Mouse (Mus musculus): Measurements from ENCODE around the gene Wnt10a.
"Not testable (repeated sequence)": the region's sequence is repeated elsewhere in the genome, so short reads cannot be mapped to it uniquely, and the experiment has no call there.

Gene Wnt10a

DNA sequence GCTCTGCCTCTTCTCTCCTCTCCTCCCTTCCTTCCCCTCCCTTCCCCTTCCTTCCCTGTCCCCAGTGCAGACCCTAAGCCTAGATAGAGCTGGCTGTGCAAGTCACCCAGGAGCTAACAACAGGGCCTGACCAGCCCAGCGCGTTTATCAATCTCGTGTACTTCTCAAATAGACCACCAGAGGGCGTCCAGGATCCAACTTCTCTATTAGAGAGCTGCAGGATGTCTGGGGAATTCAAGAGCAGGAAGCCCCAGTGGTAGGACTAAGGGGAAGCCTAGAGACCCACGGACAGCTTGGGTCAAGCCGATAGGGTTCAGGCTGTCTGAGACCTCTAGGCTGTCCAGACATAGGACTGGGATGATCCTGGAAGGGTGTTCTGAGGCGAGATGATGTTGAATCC is 3.5 kb upstream of the Wnt10a start:
- DNase-seq = peak; percentile 56 to 80

GRCm38 (mm10) chr1:74788603-74789176 is 2.6 kb upstream of the Wnt10a start:
- no peak for DNase-seq

DNA sequence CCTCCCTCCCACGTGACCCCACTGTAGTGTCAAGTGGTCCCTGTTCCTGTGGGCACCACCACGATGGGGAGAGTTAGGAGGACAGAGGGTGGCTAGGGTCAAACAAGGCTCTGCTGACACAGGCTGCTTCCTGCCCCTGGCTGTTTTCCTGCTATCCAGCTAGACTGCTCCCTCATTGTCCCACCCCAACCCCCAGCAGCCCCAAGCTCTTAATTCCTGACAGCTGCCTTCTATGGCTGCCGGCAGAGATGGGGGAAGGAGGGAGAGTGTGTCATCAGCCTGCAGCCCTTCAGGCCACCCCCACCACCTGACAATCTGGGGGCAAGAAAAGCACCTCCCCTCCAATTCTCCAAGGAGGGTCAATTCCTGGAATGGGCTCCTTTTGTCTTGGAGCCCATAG is 1.2 kb upstream of the Wnt10a start:
- no peak for DNase-seq

DNA sequence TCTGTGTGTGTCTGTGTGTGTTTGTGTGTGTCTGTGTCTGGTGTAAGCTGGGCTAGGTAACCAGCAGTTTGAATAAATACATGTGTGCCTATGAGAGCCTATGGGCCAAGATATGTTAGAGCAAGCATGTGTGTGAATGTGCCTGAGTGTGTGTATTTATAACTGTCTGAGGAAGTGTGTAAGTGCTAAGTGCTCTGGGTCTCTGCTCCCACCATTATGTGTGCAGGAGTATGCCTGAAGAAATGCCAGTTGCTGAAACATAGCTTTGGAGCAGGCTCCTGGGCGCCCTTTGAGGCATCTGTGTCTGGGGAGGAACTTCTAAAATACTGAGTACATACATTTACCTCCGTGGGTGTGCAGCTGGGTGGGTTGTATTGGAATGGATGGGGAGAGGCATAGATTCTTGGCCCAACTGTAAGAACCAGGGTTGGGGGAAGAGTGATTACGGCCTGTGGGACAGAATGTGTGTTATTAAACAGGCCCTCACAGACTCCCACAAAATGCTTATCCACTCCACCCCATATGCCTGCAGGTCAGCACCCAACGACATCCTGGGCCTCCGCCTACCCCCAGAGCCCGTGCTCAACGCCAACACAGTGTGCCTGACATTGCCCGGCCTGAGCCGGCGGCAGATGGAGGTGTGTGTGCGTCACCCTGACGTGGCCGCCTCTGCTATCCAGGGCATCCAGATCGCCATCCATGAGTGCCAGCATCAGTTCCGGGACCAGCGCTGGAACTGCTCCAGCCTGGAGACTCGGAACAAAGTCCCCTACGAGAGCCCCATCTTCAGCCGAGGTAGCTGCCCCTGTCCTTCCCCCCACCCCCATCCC is 1.7 kb downstream of the Wnt10a start:
- DNase-seq = no peak

- DNase-seq = no peak
Observed at GRCm38 (mm10) chr1:74794487-74795144, 3.3 kb downstream of the Wnt10a start.

DNA sequence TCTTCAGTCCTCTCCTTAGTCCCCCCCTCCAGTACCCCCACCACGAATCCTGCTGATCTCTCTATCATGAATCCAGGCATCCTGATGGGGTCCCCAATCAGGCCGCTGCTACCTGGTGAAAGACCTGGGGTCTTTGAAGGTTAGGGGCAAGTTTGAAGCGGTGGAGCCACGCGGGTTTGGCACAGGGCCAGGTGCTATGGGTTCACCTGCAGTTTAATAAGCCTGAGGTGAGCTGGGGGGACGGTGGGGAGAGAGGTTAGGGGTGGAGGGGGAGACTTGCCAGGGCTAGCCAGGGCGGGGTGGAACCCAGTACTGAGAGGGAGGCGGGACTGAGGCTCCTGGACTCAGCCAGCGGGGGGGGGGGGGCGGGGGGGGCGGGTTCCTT is 3.8 kb downstream of the Wnt10a start:
- no peak for DNase-seq

DNA sequence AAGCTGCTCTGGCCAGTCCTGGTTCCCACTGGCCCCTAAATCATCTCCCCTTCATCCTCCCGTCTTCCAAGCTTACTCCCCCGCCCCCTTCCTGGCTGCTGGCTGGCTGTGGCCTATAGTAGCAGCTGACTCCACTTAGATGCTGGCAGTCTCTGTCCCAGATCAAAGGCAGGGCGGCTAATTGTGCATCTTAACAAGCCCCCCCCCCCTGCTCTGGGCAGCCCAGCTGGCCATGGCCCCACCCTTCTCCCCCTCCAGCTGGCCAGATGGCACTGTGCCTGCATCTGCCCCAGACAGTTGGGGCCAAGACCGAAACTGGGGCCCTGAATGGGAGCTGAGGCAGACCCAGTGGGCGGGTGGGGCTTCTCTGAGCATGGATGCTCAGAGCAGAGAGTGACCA is 6.1 kb downstream of the Wnt10a start:
- no peak for DNase-seq

DNA sequence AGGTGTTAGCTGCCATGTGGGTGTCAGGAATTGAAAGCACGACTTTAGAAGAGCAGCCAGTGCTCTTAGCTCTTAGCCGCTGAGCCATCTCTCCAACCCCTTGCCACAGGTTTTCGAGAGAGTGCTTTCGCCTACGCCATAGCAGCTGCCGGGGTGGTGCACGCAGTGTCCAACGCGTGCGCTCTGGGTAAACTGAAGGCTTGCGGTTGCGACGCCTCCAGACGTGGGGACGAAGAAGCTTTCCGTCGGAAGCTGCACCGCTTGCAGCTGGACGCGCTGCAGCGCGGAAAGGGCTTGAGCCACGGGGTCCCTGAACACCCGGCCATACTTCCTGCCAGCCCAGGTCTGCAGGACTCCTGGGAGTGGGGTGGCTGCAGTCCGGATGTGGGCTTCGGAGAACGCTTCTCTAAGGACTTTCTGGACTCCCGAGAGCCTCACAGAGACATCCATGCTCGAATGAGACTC is 9.1 kb downstream of the Wnt10a start:
- DNase-seq = peak; percentile 41 to 45

- DNase-seq = no peak
Observed at GRCm38 (mm10) chr1:74801631-74802140, 10.4 kb downstream of the Wnt10a start.

DNA sequence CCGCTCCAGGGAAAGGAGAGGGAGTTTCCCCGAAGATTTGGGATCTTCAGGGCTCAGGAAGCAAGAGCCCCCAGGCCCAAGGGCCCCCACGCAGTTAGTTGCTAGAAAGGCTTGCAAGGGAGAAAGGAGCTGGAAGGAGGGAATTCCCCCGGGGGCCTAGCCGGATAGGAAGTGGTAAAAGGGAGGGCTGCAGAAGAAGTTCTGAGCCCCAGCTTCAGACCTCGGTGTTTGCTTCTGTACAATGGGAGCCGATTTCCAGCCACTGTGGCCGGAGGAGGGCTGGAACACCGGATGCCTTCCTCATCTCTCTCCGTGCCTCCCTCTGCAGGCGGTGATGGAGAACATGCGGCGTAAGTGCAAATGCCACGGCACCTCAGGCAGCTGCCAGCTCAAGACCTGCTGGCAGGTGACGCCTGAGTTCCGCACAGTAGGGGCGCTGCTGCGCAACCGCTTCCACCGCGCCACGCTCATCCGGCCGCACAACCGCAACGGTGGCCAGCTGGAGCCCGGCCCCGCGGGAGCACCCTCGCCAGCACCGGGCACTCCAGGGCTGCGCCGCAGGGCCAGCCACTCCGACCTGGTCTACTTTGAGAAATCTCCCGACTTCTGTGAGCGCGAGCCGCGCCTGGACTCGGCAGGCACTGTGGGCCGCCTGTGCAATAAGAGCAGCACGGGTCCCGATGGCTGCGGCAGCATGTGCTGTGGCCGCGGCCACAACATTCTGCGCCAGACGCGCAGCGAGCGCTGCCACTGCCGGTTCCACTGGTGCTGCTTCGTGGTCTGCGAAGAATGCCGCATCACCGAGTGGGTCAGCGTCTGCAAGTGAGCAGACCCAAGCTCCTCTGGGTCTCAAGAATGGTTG is 11.7 kb downstream of the Wnt10a start:
- DNase-seq = peak; percentile 70 to 82

DNA sequence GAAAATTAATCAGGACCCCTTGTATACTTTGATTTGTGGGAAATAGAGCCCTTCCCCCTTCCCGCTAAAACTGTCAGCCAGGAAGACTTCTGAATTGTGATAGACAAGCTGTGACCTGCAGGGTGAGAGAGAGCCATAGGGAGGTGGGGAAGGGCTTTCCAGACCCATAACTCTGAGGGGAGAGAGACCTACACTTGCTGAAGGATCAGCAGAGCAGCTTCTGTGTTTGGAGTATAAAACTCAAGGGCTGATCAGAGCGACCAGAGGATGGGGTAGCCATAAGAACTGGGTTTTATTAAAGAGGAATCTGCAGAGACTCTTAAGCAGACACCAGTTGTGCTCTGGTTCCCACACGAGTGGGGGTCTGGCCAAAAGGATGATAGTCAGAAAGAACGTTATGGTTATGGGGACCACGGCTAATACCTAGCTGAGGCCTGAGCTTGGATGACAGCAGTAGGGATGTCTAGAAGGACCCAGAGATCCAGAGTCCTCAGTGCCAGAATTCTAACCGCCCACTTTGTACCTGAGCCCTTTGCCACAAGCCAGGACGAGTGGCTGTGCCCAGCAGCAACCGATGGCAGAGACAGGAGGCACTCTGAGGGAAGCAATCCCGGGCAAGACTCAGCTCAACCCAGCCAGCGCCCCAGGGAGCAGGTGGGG is 13.0 kb downstream of the Wnt10a start:
- DNase-seq = no peak

GRCm38 (mm10) chr1:74805340-74805835 is 14.1 kb downstream of the Wnt10a start:
- DNase-seq = no peak

GRCm38 (mm10) chr1:74805843-74806242 is 14.5 kb downstream of the Wnt10a start:
- DNase-seq = no peak

- peak in 1 of 2 experiments; percentile 24 for DNase-seq
Observed at GRCm38 (mm10) chr1:74806360-74807311, 15.3 kb downstream of the Wnt10a start.

GRCm38 (mm10) chr1:74807551-74808071 is 16.3 kb downstream of the Wnt10a start:
- no peak for DNase-seq

- peak; percentile 75 to 91 for DNase-seq
Observed at GRCm38 (mm10) chr1:74808078-74808477, 16.8 kb downstream of the Wnt10a start.

GRCm38 (mm10) chr1:74809007-74809406 is 17.7 kb downstream of the Wnt10a start:
- DNase-seq = no peak

DNA sequence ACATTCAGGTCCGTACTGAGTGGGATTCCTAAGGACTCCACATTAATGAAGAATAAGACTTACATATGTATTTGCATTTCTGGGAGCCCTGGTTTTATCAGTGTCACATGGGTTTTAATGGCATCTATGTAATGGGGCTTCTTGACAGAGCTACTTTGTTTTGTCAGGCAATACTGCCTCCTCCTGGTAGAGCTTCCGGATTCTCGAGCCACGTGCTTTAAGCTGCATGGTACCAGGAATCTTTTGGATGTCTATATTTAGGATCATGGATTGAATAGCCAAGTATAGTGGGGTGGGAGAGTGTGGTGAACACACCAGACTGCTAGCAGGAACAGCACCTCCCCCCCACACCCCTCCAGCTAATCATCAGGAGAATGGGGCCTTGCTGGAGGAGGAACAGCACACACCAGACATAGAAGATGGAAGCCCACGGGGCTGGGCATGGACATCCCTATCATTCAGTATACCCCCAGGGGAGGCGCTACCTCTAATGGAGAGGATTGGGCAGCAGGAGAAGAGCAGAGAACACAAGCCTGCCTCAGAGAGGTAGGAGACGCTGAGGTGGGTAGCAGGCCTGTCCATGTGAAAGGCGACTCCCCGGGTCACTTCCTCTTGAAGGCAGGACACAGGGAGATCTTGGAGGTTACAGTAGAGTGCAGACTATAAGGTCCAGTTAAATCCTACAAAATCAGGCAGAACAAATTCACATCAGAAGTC is 23.8 kb downstream of the Wnt10a start:
- DNase-seq = no peak

DNA sequence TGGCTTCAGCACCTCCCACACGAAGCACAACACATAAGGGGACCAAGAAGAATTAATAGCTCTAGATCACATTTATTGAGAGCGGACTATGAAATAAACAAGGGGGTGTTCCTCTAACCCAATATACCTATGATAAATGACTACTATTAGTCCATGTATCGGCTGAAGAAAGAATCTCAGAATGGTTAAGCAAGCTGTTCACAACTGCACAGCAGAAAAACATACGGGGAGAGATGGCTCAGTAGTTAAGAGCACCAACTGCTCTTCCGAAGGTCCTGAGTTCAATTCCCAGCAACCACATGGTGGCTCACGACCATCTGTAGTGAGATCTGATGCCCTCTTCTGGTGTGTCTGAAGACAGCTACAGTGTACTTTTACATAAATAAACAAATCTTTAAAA is 24.6 kb downstream of the Wnt10a start:
- not testable (repeated sequence) for DNase-seq
